Mouse (Mus musculus) left cerebral cortex, postnatal 4 days (tissue): Measurements from ENCODE around the gene Gsn. TPM values are rescaled to one million over a fixed set of nuclear protein-coding genes. Genes with fewer than 3 reads are reported as not detected.

Experiments used
- DNase-seq: peaks from one replicate; pipeline ENCODE4 v3.0.0-alpha.2; 2022
- intact Hi-C: fragments of 180-260 bp; cut with DNase I; formaldehyde crosslinking; loops from one replicate; pipeline ENCODE4 v1.15.1; 2025
- total RNA-seq, 2 experiments: library from RNA; stranded (reverse); gene quantifications; 2 replicates each; pipeline ENCODE4 v1.2.3; 2021

The Gsn gene
- total RNA-seq, 2 experiments from 2014 or later = 20.0 to 20.7 TPM

DNA sequence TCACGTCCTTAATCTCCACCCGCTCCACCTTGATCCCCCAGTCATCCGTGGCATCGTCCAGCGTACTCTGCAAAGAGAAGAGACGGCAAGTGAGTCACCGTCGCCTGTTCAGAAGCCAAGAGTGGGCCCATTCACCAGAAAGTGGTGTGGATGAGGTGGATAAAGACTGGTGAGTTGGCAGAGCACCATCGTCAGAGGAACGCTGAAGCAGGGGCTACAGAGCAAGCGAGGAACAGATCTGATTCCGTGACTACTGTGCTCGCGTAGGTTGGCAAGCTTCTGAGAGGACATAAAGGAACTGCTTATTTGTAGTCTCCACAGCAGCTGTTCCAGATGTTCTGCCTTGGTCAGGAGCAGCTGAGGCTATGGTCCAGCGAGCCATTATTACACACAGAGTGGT lies 64.2 kb downstream of the Gsn start:
- intact Hi-C loops = no loop called here
- no peak for DNase-seq

- intact Hi-C loops = no loop called here
- peak; percentile 92 for DNase-seq
Measured at GRCm38 (mm10) chr2:35322404-35323164, 66.4 kb downstream of the Gsn start.

- intact Hi-C loops = no loop called here
- DNase-seq = no peak
Measured at GRCm38 (mm10) chr2:35325930-35326329, 69.8 kb downstream of the Gsn start.

DNA sequence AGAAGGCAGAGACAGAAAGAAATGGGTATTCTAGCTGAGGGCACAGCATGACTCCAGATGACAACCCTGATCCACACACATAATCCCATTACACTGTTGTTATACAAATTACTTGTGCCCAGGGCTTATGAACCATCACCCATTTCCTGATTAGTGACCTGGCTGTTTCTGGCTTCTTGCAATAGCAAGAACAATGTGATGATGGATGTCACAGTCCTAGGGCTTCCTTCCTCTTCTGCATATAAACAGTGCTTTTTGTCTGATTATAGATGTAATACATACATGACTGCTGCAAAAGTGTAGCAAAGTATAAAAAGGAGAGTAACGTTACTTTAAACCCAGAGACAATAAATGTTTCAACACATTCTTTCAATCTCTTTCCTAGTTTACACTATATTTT lies 70.8 kb downstream of the Gsn start:
- no peak for DNase-seq
- intact Hi-C loops = no loop called here

DNA sequence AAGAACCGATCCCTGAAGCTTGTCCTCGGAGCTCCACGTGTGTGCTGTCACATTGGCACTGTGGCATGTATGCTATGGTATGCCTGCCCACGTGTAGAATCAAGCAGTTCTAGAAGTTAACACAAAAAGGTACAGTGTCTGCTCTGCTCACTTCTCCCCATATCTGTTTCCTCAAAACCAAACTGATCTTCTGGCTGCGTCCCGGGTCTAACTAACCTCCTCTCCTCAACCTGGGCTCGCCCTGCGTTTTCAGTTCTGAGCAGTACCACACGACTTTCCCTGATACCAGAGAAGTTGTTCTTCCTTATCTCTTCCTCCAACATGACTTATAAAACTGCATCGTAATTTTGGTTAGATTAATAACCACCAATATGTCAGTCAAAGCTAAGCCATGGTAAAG lies 71.4 kb downstream of the Gsn start:
- DNase-seq = no peak
- intact Hi-C loops = no loop called here

- intact Hi-C loops = no loop called here
Measured at GRCm38 (mm10) chr2:35328064-35328792, 72.0 kb downstream of the Gsn start.

DNA sequence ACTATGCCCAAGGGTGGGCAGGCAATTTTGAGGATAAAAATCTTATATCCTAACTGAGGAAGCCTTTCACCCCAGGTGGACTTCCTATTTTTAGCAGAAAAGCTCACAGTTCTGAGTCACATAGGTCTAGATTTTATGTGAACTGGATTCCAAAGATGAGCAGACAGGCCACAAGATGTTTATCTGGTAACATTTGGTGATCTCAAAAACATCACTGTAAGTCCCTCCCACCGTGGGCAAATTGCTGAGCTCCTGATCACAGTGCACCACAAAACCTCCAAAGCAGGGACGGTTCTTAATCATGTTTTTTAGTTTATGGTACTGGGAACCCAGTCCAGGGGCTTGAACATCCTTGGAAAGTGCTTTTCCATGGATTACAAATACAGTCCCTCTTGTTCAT lies 72.9 kb downstream of the Gsn start:
- DNase-seq = no peak
- intact Hi-C loops = no loop called here

More at GRCm38 (mm10) chr2:35328064-35328792, 72.0 kb downstream of the Gsn start:
- DNase-seq = peak; percentile 21

DNA sequence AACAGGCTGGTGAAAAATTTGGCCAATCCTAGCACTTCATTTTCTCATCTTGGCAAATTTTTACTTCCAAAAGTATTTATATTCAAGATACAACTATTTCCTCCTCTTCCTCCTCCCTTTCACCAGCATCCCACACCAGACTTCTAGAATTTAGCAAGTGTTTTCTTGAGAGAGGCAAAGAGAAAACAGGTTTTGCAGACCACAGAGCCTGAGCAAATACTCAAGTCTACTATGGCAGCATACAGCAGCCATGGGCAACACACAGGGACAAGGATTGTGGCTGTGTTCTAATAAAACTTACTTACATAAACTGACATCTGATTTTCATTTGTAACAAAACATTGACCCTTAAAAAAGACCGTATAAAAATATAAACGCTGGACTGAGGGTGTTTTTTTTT lies 75.0 kb downstream of the Gsn start:
- no peak for DNase-seq
- intact Hi-C loops = no loop called here

DNA sequence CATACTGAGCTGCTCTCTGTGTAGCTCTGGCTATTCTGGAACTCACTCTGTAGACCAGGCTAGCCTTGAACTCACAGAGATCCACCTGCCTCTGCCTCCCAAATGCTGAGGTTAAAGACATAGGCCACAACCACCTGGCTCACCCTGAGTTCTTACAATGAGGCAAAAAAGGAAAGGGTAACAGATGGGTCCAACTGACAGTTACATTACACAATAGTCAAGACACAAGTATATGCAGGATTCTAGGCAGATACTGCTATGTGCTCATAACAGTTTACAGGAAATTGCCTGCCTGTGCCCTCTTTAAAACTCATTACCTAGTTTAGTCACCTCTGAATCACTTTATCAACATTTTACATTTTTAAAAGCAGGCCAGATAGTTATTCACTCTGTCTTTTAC lies 77.5 kb downstream of the Gsn start:
- DNase-seq = no peak
- intact Hi-C loops = no loop called here

GRCm38 (mm10) chr2:35335620-35336019 lies 79.4 kb downstream of the Gsn start:
- no peak for DNase-seq
- intact Hi-C loops = no loop called here

DNA sequence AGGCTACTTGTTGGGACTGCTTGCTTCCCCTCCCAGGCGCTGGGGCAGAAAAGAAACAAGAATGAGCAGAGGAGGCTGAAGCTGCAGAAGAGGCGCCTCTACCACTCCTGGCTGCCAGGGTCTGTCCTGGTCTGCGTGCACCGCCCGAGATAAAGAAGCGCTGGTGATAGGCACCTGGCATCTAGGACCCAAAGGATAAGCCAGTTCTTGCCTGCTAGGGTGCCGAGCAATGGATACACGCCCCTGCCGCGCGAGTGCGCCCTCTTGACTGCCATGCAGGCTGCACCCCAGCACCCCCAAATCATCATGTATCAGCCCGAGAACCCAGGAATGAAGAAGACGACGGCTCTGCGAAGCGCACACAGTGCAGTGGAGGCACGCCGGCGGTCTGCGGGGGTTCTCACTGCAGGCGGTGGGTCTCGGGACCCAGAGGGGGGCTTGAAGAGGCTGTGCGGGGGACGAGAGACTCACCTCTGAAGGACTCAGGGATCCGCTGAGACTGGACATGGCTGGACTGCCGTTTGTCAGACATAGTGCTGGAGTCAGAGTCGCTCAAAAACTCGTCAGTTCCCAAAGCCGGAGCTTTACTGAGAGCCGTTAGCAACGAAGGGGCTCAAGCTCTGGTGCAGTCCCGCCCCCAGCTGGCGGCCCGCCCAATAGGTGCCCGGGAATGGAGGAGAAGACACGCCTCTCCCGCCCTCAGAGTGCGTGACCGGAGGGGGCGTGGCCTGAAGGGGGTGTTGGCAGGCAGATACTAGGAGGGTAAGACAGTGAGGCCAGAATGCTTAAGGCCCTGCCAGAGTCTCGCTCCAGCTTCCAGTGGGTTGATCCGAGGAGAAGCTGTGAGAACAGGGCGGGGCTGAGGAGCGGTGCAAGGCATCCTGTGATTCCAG lies 80.5 kb downstream of the Gsn start, which contains the start of gene Stom:
TSS of gene Stom (minus strand) at position 589 of the 893 bp plus-strand sequence.
- DNase-seq = peak; percentile 100
- intact Hi-C loops = no loop called here

DNA sequence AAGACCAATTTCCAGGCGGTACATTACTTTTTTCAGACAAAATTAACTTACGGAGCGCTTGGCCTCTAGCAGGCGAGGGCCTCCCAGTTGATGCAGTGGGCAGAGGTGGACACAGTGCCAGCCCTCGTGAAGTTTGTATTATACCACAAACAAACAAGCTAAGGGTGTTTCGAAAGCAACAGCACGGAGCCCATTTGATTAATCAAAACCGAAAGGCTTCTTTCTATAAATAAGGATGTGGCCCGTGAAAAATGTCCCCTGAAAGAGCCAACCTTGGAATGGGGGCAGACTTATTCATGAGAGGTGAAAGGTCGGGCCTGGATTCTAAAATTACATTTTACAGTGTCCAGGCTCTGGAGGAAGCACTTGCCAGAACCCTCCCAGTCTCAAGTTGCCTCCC lies 81.2 kb downstream of the Gsn start:
- DNase-seq = no peak
- intact Hi-C loops = no loop called here

GRCm38 (mm10) chr2:35338036-35338435 lies 81.9 kb downstream of the Gsn start:
- no peak for DNase-seq
- intact Hi-C loops = no loop called here

DNA sequence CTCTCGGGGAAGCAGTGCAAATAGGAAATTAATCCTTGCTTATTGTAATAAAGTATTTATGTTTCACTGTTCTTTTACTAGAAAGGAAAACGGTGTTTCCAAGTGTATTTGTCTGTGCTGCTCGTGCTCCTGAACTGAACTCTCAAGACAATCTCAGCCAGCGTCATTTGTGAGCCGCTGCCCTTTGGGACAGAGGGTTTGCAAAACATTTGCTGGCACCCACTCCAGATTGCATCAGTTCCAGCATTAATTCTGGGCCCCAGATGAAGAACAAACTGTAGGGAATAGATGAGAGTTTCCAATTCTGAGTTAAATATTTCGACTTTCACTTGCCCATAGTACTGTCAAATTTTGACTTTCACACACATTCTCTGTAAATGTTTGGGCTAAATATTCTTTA lies 82.5 kb downstream of the Gsn start:
- no peak for DNase-seq
- intact Hi-C loops = no loop called here

GRCm38 (mm10) chr2:35342605-35343004 lies 86.4 kb downstream of the Gsn start:
- intact Hi-C loops = no loop called here
- no peak for DNase-seq

GRCm38 (mm10) chr2:35345984-35346383 lies 89.8 kb downstream of the Gsn start:
- DNase-seq = no peak
- intact Hi-C loops = no loop called here

DNA sequence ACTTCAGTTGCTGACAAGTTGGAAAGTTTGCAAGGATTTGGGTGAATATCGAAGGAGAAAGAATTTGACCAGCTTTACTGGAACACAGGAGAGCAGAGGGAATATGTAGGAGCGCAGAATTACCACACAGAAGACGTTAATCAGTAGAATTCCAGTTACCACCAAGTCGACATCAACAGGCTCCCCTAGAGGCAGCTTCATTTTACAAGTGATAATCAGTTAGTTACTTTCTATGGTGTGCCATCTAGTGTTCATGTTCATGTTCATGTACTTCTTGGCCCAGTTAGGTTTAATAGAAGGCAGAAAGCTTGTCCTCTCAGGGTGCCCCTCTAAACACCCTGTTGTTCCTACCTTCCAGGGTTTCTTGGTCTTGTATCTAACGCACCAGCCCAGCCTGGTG lies 93.0 kb downstream of the Gsn start:
- no peak for DNase-seq
- intact Hi-C loops = no loop called here
